Mouse (Mus musculus): ENCODE measurements around the gene Cplx1. TPM values are rescaled to one million over a fixed set of nuclear protein-coding genes. Genes with fewer than 3 reads are reported as not detected.

Gene Cplx1
- polyA plus RNA-seq, 1 experiment from 2014 or later: 0.04 TPM

GRCm38 (mm10) chr5:108556986-108557385 is 7.2 kb upstream of the Cplx1 start:
- Histone ChIP-seq H3K36me3 (ENCODE audit: control insufficient read depth, insufficient read depth) (no peaks in the 10 kb centered on the region), H3K4me2 (ENCODE audit: low read depth, low read length) (no peak overlapping the region), H3K9me3 (replicated peaks; ENCODE audit: control insufficient read depth, low read length) (no peaks in the 10 kb centered on the region), H3K27ac (ENCODE audit: low read length) (no peak overlapping the region), H3K27me3 (ENCODE audit: control insufficient read depth, insufficient read depth, low read depth, low read length) (no peaks in the 10 kb centered on the region; the same call in none of the 2 replicates), H3K4me1 (ENCODE audit: control insufficient read depth, low read depth, low read length) (no peaks in the 10 kb centered on the region), H3K4me3 (ENCODE audit: low read depth, low read length) (no peak overlapping the region), H3K9ac (ENCODE audit: low read depth, low read length) (no peak overlapping the region)
- WGBS (ENCODE audit: insufficient replicate concordance): 56% methylated on average over 4 of the region's 4 CpGs
- no peak for ATAC-seq (ENCODE audit: low read depth)

- Histone ChIP-seq H3K9ac (ENCODE audit: low read depth, low read length) (no peak overlapping the region), H3K36me3 (ENCODE audit: control insufficient read depth, insufficient read depth) (no peaks in the 10 kb centered on the region), H3K27ac (ENCODE audit: low read length) (no peak overlapping the region), H3K9me3 (replicated peaks; ENCODE audit: control insufficient read depth, low read length) (no peaks in the 10 kb centered on the region), H3K4me2 (ENCODE audit: low read depth, low read length) (no peak overlapping the region), H3K27me3 (ENCODE audit: control insufficient read depth, insufficient read depth, low read depth, low read length) (peaks cover 26% of the 10 kb centered on the region), H3K4me3 (ENCODE audit: low read depth, low read length) (no peak overlapping the region), H3K4me1 (ENCODE audit: control insufficient read depth, low read depth, low read length) (no peaks in the 10 kb centered on the region)
- WGBS (ENCODE audit: insufficient replicate concordance): 48% methylated on average over 1 of the region's 1 CpGs
- no peak for ATAC-seq (ENCODE audit: low read depth)
These were observed 4.2 kb upstream of the Cplx1 start for GRCm38 (mm10) chr5:108554041-108554440.

GRCm38 (mm10) chr5:108550207-108550594 is 377 bp upstream of the Cplx1 start:
- Histone ChIP-seq H3K27me3 (ENCODE audit: control insufficient read depth, insufficient read depth, low read depth, low read length) (peaks cover 33% of the 10 kb centered on the region), H3K4me3 (ENCODE audit: low read depth, low read length) (no peak overlapping the region), H3K4me1 (ENCODE audit: control insufficient read depth, low read depth, low read length) (no peaks in the 10 kb centered on the region), H3K27ac (ENCODE audit: low read length) (no peak overlapping the region), H3K4me2 (ENCODE audit: low read depth, low read length) (no peak overlapping the region), H3K36me3 (ENCODE audit: control insufficient read depth, insufficient read depth) (no peaks in the 10 kb centered on the region), H3K9me3 (replicated peaks; ENCODE audit: control insufficient read depth, low read length) (no peaks in the 10 kb centered on the region), H3K9ac (ENCODE audit: low read depth, low read length) (no peak overlapping the region)
- ATAC-seq (ENCODE audit: low read depth): no peak
- 5% methylated on average over 16 of the region's 16 CpGs for WGBS (ENCODE audit: insufficient replicate concordance)

GRCm38 (mm10) chr5:108549137-108549488 is 711 bp downstream of the Cplx1 start:
- H3K36me3 ChIP-seq (ENCODE audit: control insufficient read depth, insufficient read depth): no peaks in the 10 kb centered on the region
- no peaks in the 10 kb centered on the region for H3K9me3 ChIP-seq (replicated peaks; ENCODE audit: control insufficient read depth, low read length)
- no peak overlapping the region for H3K4me2 ChIP-seq (ENCODE audit: low read depth, low read length)
- 15% methylated on average over 7 of the region's 7 CpGs for WGBS (ENCODE audit: insufficient replicate concordance)
- H3K27ac ChIP-seq (ENCODE audit: low read length): no peak overlapping the region
- no peak overlapping the region for H3K9ac ChIP-seq (ENCODE audit: low read depth, low read length)
- H3K4me3 ChIP-seq (ENCODE audit: low read depth, low read length): no peak overlapping the region
- no peak for ATAC-seq (ENCODE audit: low read depth)
- no peaks in the 10 kb centered on the region for H3K4me1 ChIP-seq (ENCODE audit: control insufficient read depth, low read depth, low read length)
- peaks cover 33% of the 10 kb centered on the region for H3K27me3 ChIP-seq (ENCODE audit: control insufficient read depth, insufficient read depth, low read depth, low read length)

GRCm38 (mm10) chr5:108547636-108548035 is 2.2 kb downstream of the Cplx1 start:
- Histone ChIP-seq H3K4me3 (ENCODE audit: low read depth, low read length) (no peak overlapping the region), H3K4me1 (ENCODE audit: control insufficient read depth, low read depth, low read length) (no peaks in the 10 kb centered on the region), H3K4me2 (ENCODE audit: low read depth, low read length) (no peak overlapping the region), H3K27ac (ENCODE audit: low read length) (no peak overlapping the region), H3K36me3 (ENCODE audit: control insufficient read depth, insufficient read depth) (no peaks in the 10 kb centered on the region), H3K9ac (ENCODE audit: low read depth, low read length) (no peak overlapping the region), H3K27me3 (ENCODE audit: control insufficient read depth, insufficient read depth, low read depth, low read length) (peaks cover 33% of the 10 kb centered on the region), H3K9me3 (replicated peaks; ENCODE audit: control insufficient read depth, low read length) (no peaks in the 10 kb centered on the region)
- WGBS (ENCODE audit: insufficient replicate concordance): 72% methylated on average over 5 of the region's 5 CpGs
- ATAC-seq (ENCODE audit: low read depth): no peak

DNA sequence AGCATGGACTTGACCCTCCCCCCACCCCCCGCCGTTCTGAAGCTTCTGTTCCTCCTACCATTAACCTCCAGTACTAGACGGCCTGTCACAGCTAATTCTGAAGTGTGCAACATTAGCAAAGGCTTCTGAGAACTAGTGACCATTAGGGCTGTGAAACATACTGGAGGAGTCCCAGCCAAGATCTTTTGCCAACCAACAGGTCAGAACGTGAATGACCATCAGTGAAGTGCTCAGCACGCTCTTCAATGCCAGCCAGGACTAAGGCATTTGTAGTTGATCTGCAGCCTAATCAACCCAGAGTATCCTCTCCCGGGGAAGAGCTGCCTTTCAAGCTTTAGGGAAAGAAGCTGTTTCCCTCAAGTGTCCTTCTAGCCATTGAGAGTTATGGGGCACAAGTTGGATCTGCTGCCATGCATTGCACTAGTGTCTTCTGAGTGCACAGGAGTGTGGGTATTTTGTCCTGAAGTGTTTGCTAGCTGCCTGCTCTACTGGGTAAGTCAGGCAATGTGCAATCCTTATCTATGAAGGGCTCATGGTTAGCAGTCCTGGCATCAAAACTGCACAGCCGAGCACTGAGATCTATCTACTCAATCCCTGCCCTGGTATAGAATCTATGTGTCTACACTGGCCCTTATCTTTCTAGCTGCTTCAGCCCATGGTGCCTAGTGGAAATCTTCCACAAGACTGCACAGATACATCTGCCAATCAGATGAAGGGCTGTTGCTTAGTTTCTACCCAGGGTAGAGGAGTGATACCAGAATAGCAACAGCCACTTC is 6.1 kb downstream of the Cplx1 start:
- H3K27ac ChIP-seq (ENCODE audit: low read length): no peak overlapping the region
- H3K4me3 ChIP-seq (ENCODE audit: low read depth, low read length): no peak overlapping the region
- ATAC-seq (ENCODE audit: low read depth): no peak
- peaks cover 3% of the 10 kb centered on the region for H3K27me3 ChIP-seq (ENCODE audit: control insufficient read depth, insufficient read depth, low read depth, low read length)
- H3K4me2 ChIP-seq (ENCODE audit: low read depth, low read length): no peak overlapping the region
- no peaks in the 10 kb centered on the region for H3K9me3 ChIP-seq (replicated peaks; ENCODE audit: control insufficient read depth, low read length)
- H3K9ac ChIP-seq (ENCODE audit: low read depth, low read length): no peak overlapping the region
- no peaks in the 10 kb centered on the region for H3K4me1 ChIP-seq (ENCODE audit: control insufficient read depth, low read depth, low read length)
- 43% methylated on average over 7 of the region's 7 CpGs for WGBS (ENCODE audit: insufficient replicate concordance)
- no peaks in the 10 kb centered on the region for H3K36me3 ChIP-seq (ENCODE audit: control insufficient read depth, insufficient read depth)

DNA sequence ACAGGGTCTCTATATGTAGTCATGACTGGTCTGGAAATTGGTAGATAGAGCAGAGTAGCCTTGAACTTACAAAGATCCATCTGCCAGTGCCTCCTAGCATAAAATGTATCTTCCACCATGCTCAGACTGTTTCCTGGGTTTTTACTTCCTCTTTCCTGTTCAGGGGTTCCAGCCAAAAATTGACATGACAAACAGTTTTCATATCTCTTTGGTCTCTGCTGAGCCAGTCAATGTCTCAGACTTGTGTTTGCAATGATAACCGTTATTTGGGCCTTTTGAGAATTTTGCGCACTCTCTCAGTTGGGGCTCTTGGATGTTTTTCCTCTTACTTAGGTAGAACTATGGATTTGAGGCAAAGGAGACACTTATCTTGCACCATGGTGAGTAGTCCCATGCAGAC is 15.6 kb downstream of the Cplx1 start:
- 80% methylated on average over 2 of the region's 2 CpGs for WGBS (ENCODE audit: insufficient replicate concordance)
- Histone ChIP-seq H3K4me3 (ENCODE audit: low read depth, low read length) (no peak overlapping the region), H3K27ac (ENCODE audit: low read length) (no peak overlapping the region), H3K27me3 (ENCODE audit: control insufficient read depth, insufficient read depth, low read depth, low read length) (no peaks in the 10 kb centered on the region), H3K9me3 (replicated peaks; ENCODE audit: control insufficient read depth, low read length) (no peaks in the 10 kb centered on the region), H3K4me2 (ENCODE audit: low read depth, low read length) (no peak overlapping the region), H3K36me3 (ENCODE audit: control insufficient read depth, insufficient read depth) (no peaks in the 10 kb centered on the region), H3K9ac (ENCODE audit: low read depth, low read length) (no peak overlapping the region), H3K4me1 (ENCODE audit: control insufficient read depth, low read depth, low read length) (no peaks in the 10 kb centered on the region)
- no peak for ATAC-seq (ENCODE audit: low read depth)

DNA sequence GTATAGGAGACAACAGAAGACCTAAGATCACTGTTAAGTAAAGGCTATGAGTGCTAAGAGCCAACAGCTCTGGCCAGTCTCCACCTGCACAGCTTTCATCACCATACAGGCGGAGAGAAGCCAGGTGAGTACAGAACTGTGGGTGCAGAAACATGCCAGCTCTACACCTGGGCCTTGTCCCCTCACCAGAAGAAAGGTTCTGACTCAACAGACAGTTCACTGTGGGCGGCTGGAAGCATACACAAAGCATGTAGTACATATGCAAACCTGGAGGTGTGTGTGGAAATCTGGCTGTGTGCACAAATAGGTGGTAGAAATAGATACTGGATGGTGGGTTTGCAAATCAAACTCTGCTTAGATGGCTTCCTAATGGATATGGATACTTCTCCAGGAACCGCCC is 27.2 kb downstream of the Cplx1 start:
- H3K4me2 ChIP-seq (ENCODE audit: low read depth, low read length): no peak overlapping the region
- H3K9me3 ChIP-seq (replicated peaks; ENCODE audit: control insufficient read depth, low read length): no peaks in the 10 kb centered on the region
- H3K27me3 ChIP-seq (ENCODE audit: control insufficient read depth, insufficient read depth, low read depth, low read length): no peaks in the 10 kb centered on the region
- H3K9ac ChIP-seq (ENCODE audit: low read depth, low read length): no peak overlapping the region
- no peaks in the 10 kb centered on the region for H3K4me1 ChIP-seq (ENCODE audit: control insufficient read depth, low read depth, low read length)
- no peaks in the 10 kb centered on the region for H3K36me3 ChIP-seq (ENCODE audit: control insufficient read depth, insufficient read depth)
- ATAC-seq (ENCODE audit: low read depth): no peak
- H3K4me3 ChIP-seq (ENCODE audit: low read depth, low read length): no peak overlapping the region
- no peak overlapping the region for H3K27ac ChIP-seq (ENCODE audit: low read length)
- 60% methylated on average over 3 of the region's 3 CpGs for WGBS (ENCODE audit: insufficient replicate concordance)

GRCm38 (mm10) chr5:108521896-108522295 is 27.9 kb downstream of the Cplx1 start:
- Histone ChIP-seq H3K4me1 (ENCODE audit: control insufficient read depth, low read depth, low read length) (no peaks in the 10 kb centered on the region), H3K27ac (ENCODE audit: low read length) (no peak overlapping the region), H3K36me3 (ENCODE audit: control insufficient read depth, insufficient read depth) (no peaks in the 10 kb centered on the region), H3K4me3 (ENCODE audit: low read depth, low read length) (no peak overlapping the region), H3K9ac (ENCODE audit: low read depth, low read length) (no peak overlapping the region), H3K27me3 (ENCODE audit: control insufficient read depth, insufficient read depth, low read depth, low read length) (no peaks in the 10 kb centered on the region), H3K9me3 (replicated peaks; ENCODE audit: control insufficient read depth, low read length) (no peaks in the 10 kb centered on the region), H3K4me2 (ENCODE audit: low read depth, low read length) (no peak overlapping the region)
- no peak for ATAC-seq (ENCODE audit: low read depth)
- WGBS (ENCODE audit: insufficient replicate concordance): 59% methylated on average over 3 of the region's 3 CpGs

Data from liver, embryonic 16.5 days (tissue).